Mouse (Mus musculus) gonadal fat pad, adult 2 months (tissue): ENCODE data around the gene Grap2. TPM values are rescaled to one million over a fixed set of nuclear protein-coding genes. Genes with fewer than 3 reads are reported as not detected.

Source experiments
- DNase-seq: peaks from one replicate; pipeline ENCODE4 v3.0.0-alpha.2; 2012; ENCODE audit warnings: low read depth
- polyA plus RNA-seq: library from polyadenylated mRNA; depleted of rRNA; stranded (reverse); fragments of >200 nt; gene quantifications from 2 replicates; pipeline ENCODE4 v1.2.3, GENCODE M21; 2012

Gene Grap2
- polyA plus RNA-seq, 1 experiment, result 0.70 TPM

DNA sequence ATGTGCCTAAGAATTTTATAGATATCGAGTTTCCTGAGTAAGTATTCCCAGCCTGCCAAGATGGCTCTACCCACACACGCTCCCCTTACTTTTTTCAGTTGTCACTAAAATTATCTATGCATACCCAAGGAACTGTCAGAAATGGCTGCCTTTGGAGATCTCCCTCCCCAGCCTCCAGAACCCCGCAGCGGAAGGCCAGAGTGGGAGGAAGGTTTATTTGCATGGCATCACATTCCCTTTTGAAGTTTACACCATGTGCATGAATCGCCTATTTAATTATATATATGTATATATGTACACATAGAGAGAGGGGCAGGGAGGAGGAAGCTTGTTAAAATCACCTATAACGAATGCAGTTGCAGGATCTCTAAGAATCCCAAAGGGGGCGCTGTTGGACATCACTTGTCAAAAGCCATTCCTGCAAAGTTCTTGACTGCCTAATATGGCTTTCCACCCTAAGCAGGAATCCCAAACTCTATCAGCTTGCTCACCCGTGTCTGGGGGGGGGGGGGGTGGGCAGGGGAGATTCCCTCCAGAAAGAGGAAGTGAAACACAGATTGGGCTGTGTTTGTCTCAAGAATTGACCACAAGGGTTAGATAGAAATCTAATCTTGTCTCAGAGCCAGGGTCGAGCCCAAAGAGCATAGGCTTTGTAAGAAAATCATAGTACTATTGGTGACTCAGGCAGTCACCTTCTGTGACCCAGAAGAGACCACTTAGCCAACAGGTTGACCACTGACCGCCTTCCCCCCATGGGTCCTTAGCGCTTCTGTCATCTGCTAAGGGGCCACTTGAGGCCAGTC, 62.2 kb downstream of the Grap2 start:
- DNase-seq, result no peak

DNA sequence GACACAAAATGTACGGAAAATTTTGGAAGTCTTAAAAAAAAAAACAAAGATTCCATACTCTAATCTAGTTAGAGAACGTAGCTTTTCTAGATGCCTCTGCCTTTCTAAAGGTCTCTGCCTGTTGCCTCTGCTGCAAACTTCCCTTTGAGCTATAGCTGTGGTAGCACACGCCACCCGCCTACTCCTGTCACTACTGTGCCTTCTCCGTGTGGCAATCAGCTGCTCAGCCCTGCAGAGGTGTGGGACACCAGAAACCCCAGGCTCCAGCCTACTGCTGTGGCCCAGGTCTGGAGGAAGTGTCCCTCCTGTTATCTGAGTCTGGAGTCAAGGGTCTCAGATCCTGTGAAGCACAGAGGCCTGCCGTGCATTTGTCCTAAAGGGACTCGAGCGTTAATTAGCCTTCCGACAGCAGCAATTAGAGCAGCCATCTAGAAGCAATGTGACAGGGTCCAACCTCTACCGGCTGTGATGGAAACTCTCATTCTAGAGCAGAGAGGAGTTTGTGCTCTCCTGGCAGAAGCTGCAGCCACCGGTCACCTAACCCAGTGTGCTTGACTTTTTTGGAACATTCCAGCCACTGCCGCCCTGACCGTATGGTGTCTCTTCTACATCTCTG, 64.5 kb downstream of the Grap2 start:
- no peak for DNase-seq

DNA sequence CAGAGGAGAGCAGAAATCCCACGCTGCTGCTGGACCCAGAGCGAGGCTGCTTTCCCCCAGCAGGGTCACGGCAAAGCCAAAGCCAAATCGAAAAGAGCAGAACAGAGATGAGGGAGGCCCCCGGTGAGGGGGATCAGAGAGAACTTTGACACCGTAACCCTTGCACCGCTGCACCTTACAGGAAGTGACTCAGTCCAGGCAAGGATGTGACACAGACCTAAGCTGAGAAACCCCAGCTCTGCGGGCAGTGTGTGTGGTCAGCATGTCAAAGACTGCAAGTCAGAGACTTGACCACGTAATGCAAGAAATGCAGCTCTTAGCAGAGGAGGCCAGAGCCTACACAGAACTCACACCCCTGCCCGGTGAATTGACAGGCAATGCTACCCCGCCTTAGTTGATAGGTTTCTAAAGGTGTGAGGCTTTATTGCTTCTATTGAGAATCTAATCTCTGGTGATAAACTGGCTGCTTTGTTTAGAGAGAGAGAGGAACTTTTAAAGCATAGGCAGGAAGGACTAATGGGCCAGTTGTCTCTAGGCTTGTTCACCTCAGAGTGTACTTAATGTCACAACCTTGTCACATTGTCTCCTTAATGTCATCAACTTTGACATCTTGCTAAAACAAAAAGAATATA, 66.8 kb downstream of the Grap2 start:
- DNase-seq, result no peak

DNA sequence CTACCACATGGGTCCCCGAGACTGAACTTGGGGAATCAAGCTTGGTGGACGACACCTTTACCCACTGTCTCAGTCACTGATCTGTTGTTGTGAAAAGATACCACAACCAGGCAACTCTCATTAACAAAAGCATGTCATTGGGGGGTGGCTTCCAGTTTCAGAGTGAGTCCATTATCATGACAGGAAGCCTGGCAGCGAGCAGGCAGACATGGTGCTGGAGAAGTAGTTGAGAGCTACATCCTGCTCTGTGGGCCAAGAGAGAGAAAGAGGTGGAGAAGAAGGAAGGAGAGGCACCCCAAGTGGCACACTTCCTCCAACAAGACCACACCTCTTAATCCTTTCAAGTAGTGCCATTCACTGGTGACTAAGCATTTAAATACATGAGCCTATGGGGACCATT, 67.5 kb downstream of the Grap2 start:
- DNase-seq, result no peak

DNA sequence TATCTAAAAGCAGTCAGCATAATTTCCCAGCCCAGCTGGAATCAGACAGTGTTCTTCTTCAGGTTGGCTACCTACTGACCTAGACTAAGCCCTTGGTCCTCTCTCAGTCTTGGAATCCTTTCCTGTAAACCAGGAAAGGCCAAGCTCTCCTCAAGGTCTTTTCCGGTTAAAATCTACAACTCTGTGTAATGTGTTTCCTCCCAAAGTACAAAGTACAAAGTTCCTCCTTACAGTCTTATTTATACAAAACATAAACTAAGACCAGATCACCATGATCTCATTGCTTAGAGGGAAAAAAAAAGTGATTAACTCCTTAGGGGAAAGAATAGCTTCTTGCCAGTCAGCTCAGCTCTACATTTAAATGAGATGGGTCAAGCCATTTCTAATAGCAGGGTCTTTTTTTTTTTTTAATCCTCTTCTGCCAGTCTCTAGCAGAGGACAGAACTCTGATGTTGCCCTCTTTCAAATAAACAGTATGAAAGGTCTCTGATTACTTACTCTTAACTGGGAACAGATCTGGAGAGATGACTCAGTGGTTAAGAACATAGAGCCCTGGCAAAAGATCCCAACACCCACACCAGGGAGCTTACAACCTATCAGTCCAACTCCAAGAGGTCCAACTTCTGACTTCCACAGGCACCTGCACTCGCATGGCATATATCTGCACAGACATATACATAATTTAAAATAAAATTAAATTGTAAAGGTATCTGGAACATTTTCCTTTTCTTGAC, 69.5 kb downstream of the Grap2 start:
- no peak for DNase-seq

DNA sequence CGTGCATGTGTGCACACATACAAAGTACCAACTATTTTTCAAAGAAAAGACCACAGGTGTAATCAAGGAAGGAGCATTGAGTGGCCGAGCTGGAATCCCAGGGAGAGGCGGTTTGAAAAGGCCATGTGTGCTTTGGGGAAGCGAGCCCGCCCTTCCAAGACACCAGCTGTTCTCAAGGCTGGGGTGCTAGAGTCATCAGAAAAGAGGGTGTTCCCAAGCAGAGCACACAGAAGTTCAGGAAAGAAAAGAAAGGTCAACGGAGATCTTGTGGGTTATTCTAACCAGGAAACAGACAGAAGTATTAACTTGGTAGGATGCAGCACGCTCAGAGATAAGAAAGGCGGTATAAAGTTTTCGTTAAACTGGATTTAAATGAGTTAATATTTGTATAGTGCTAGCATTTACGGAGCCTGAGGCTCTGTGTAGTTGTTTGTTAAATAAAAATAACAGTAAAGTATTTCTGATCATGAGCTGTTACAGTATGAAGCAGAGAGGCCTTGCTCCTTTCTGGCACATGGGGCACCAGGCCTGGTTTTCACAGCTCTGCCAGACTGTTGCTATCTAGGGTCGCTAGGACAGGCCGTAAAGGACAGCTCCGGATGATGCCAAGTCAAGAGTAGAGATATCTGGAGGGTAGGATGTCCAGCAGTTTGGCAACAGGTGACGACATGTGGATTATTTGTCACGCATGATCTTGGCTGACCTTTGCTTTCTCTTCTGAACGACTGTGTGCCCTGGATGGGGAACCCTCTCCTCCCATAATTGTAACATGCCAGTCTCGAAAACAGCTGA, 72.8 kb downstream of the Grap2 start:
- no peak for DNase-seq

DNA sequence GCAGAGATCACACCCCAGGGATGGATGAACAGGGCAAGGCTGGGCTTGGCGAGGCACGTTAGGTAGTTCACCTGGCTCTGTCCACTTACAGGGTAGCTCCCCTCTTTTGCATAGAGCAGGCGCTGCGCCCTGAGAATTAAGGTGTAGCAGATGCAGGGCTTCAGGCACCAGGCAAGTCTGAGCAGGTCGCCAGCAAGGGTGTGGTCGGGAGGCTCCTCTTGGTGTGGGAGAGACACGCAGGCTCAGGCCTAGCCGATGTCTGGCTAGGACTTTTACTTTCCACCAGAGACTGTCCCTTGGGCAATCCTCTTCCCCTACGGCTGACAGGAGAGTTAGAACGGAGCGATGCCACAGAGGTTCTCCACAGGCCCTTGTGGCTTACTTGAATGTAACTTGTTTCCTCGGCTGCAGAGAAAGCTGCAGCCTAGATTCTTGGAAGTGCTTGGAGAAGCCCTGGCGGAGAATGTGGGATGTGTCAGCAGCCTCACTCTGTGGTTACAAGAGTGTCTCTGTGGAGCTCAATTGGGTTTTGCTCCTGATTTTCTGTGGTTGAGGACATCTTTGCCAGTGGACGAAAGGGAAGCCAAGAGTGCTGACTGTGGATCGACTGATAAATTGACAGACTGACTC, 76.7 kb downstream of the Grap2 start:
- no peak for DNase-seq

DNA sequence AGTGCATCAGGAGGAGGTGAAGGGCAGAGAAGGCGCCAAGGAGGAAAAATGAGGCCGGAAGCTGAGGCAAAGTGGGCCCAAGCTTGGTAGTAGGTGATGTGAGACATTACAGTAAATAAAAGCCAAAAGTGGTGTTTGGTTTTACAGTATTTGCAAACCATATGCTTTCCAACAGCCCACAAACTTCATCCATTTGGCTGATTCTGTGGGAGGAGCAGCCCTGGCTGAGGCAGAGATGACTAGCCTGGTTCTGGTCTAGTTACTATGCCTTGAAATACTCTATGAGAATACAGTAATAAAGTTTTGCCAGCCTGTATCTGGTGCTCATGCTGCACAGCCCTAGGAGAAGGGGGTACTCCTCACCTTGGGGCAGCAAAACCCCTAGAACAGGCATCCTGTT, 78.0 kb downstream of the Grap2 start:
- no peak for DNase-seq

DNA sequence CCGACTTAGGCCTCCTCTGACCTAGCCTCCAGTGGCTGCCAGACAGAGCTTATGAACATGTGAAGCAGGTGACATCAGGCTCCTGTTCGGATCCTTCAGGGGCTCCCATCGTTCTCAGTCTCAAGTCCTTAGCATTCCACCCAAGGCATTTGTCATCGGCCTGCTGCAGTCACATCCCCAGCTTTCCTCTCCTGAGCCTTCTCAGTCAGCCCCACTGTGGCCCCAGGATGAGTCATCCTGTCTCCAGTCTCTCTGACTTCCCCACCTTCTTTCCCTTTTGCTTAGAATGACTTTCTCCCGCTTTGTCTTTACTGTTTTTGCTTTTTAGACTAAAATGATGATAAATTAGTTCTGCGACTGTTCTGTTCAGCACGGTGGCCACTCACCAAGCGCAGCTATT, 81.5 kb downstream of the Grap2 start:
- no peak for DNase-seq

DNA sequence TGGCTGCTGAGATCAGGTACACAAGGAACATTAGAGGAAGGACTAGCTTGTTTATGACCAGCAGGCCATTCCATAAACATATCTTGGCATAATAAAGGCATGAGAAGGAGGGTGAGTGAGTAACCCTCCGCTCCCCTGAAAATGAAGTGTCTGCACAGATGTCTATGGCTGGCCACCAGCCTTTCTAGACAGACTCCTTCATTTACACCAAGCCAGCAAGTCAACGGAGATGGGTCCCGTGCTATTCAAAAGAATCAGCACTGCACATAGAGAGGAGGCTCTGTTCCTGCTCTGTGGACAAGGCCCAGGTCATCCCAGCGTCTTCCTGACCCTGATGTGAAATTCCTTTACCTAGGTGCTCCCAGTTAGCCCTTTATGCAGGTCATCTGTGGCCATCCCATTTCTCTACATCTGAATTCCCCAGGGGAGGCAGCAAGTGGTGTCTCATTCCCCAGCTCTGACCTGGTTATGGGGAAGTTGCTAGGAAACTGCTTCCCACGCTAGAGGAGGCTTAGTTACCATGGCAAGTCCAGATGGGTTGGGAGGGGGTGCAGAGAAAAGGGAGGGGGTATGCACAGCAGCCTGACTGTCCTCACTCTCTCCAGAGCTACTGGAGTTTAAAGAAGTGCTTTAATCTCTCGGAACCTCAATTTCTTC, 86.5 kb downstream of the Grap2 start:
- DNase-seq, result no peak

DNA sequence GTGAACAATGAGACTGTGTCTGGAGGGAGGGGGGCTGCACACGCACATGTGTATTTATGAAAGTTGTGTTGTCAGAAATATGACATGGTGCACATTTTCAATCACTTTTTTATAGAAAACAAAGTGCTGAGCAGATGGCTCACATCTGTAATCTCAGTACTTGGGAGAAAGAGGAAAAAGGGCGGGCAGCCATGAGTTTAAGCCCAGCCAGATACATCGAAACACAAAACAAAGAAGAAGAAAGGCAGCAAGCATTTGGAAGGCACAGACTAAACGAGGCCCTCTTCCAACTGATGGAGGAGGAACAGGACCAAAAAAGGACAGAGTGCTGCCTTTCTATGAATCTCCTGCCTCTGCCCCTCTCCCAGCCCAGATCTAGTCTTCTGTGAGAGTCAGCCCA, 88.6 kb downstream of the Grap2 start:
- DNase-seq, result no peak

DNA sequence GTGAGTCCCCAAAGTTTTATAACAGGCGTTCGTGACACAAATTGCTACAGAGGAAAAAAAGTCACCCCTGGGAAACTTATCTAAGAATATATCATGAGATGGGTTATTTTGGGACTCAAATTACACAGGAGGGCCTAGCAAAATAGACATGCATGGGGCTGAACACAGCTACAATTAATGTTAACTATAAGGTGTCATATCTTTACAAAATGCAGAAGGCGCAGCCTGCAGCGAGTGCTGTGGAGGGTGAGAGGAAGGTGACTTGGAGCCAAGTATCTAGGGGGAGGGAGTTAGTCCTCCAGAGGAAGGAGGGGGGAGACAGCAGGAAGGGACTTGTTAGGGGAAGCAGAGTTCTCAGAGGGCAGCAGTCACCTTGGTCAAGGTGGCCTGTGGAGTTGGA, 92.0 kb downstream of the Grap2 start:
- no peak for DNase-seq

DNA sequence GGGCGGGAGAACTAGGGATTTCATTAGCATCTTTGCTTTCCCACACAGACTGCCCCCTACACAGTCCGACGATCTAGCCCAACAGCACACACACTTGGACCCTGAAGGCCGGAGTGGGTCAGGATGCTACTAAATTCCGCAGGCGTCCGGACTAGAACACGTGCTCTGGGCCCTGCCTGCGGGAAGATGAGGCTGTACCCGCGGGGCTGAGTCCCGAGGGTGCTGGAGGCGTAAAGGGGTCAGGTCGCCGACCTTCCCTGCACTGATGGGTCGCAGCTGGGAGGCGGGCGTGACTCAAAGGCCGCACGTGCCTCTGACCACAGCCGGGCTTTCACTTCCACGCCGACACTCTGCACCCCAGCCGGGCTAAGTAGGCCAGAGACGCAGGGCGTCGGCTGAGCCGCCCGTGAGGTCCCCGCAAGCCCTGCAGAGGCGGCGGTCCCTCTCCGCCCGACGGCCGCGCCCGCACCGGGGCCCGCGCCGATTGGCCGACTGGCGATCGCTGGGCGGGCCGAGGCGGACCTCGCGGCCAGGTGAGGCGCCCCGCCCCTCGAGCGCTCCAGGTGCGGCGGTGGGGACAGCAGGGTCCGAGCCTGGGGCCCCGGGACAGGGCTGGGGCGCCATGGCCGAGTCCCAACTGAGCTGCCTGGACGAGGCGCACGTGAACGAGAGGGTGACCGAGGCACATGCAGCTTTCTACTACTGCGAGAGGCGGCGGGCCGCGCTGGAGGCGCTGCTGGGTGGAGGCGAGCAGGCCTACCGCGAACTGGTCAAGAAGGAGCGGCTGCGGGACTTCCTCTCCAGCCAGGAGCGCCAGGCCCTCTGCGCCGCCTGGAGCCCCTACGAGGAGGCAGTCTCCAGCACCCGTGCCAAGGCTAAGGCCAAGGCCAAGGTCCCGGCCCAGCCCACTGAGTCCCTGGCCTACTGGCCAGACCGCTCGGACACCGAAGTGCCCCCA, 99.2 kb downstream of the Grap2 start, which contains the start of gene Fam83f:
Gene Fam83f (plus strand): TSS at position 553 of the 958 bp plus-strand sequence.
- no peak for DNase-seq

DNA sequence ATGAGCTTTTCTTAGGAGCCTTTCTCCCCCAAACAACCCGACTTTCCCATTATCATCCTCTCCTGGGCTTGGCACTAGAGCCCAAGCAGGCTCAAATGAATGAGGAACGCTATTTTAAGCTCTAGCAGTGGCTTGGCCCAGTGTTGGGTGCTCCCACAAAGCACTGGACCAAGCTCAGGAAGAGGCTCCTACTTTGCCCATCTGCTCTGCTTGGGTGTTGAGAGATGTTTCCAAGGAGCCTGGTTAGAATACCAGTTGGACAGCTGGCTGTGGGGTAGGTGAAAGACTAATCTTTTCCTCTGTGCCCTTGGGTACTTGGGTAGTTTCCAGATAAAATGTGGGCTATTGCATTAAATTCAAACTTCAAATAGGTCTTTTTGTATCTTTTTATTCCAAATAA, 100.4 kb downstream of the Grap2 start:
- DNase-seq, result no peak

DNA sequence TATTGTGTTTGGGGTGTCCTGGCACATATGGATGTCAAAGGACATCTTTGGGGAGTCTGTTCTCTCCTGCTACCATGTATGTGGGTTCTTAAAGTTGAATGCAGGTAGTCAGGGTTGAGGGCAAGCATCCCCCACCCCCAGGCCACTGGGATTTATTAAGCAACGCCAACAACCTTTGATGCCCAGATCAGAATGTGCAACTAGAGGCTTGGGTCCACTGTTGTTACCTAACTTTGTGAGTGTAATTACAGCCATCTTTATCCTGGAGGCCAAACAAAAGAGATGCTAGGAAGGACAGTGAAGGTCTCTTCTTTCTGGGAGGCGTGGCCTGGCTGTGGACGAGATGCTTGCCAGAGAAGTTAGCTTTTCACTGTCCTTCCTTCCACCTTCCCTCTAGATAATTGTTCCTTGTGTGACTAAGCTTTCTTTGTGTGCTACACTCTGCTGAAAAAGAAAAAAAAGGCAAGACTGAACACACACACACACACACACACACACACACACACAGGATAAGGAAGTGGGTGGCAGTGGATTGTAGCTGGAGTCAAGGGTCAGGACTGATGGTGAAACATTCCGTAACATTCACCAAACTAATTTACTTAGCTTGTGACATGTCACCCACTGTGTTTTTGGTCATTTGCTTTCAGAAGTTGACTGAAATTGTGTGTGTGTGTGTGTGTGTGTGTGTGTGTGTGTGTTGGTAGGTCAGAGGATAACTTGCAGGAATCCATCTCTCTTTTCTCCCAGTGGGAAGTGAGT, 101.1 kb downstream of the Grap2 start:
- no peak for DNase-seq

DNA sequence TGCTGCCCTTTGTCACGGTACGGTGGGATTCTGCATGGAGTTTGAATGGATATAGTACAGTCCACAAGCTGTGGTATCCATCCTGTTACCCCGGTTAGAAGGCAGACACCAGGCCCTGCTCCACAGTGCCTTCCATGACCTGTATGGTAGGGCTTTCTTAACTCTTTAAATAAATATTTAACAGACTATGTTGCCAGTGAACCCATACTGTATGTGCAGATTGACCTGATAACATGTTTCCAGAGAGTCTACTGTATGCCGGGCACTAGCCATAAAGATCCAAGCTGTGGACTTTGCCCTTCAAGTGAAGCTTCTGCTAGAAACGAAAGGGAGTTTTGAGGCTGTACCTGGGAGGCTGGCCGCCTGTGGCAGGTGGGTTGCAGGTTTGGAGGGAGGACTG, 102.3 kb downstream of the Grap2 start:
- no peak for DNase-seq

DNA sequence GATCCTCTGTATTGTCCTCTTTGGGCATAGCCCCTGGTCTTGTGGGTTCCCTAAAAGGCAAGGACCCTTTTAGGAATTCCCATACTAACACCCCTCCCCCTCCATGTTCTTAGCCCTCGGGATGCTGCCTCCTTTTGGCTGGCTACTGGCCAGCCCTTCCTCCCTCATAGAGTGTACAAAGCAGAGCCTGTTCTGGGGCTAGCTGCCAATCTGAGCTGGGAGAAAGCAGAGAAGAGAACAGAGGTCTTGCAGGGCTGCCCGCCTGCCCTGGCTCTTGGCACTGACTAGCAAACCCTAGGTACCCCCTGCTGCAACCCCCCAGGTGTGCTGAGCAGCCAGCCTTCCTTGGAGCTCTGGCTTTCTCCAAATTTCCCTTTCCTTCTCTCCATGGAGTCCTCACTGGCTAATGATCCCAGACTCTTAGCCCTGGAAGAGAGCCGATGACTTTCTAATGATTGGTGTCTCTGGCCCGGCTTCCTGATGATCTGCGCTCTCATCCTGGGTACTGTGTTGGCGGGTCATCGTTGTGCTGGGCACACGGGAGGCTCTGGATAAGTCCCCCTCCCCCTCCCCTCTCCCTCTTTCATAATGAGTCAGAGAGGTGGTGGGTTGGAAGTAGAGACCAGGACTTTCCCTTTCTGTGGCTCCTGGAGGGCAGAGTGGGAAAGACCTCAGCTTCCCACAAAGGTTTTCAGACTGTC, 107.3 kb downstream of the Grap2 start:
- no peak for DNase-seq
